Mouse (Mus musculus) stomach, postnatal 0 days (tissue): ENCODE measurements around the gene Dennd5b. TPM values are rescaled to one million over a fixed set of nuclear protein-coding genes. Genes with fewer than 3 reads are reported as not detected.
"Not testable (repeated sequence)": the region's sequence is repeated elsewhere in the genome, so short reads cannot be mapped to it uniquely, and the experiment has no call there.

Experiments
- ATAC-seq: fragments of 200-750 bp; cut with Nextera tagmentation; 2 replicates; pipeline ENCODE4 v1.8.0; 2017; ENCODE audit not compliant: low FRiP score, low TSS enrichment
- DNase-seq: peaks from one replicate; pipeline ENCODE4 v3.0.0-alpha.2; 2016; ENCODE audit warnings: low spot score
- H3K27ac ChIP-seq: fragments of 300-500 bp; sonication (generic); replicated peaks from 2 replicates; pipeline ENCODE4 v1.5.1; 2014; ENCODE audit warnings: mild to moderate bottlenecking, control low read depth
- H3K27me3 ChIP-seq: fragments of 300-500 bp; sonication (generic); 2 replicates; pipeline ENCODE4 v1.6.1; 2014; ENCODE audit warnings: low read length; ENCODE audit not compliant: control insufficient read depth, insufficient read depth
- H3K36me3 ChIP-seq: fragments of 300-500 bp; sonication (generic); 2 replicates; pipeline ENCODE4 v1.6.1; 2014; ENCODE audit warnings: low read length, mixed read lengths; ENCODE audit not compliant: control insufficient read depth, insufficient read depth
- H3K4me1 ChIP-seq: fragments of 300-500 bp; sonication (generic); replicated peaks from 2 replicates; pipeline ENCODE4 v1.6.1; 2014; ENCODE audit warnings: antibody characterized with exemption; ENCODE audit not compliant: control insufficient read depth, insufficient read depth
- H3K4me2 ChIP-seq: fragments of 300-500 bp; sonication (generic); replicated peaks from 2 replicates; pipeline ENCODE4 v1.6.1; 2014; ENCODE audit warnings: low read depth, mild to moderate bottlenecking, control low read depth, moderate library complexity
- H3K4me3 ChIP-seq: fragments of 300-500 bp; sonication (generic); 2 replicates; pipeline ENCODE4 v1.5.1; 2014; ENCODE audit warnings: low read depth, low read length, control low read depth
- H3K9ac ChIP-seq: fragments of 300-500 bp; sonication (generic); 2 replicates; pipeline ENCODE4 v1.6.1; 2014; ENCODE audit warnings: mild to moderate bottlenecking, low read length, control low read depth, mixed read lengths
- H3K9me3 ChIP-seq: fragments of 300-500 bp; sonication (generic); 2 replicates; pipeline ENCODE4 v1.6.1; 2016; ENCODE audit warnings: low read length; ENCODE audit not compliant: control insufficient read depth
- CTCF ChIP-seq: IDR thresholded peaks from 2 replicates; pipeline ENCODE4 v1.5.1; 2016; ENCODE audit warnings: antibody characterized with exemption, low read depth, mild to moderate bottlenecking, moderate library complexity
- EP300 ChIP-seq: optimal IDR thresholded peaks from 2 replicates; pipeline ENCODE3; 2016; ENCODE audit warnings: antibody characterized with exemption
- WGBS: fragments of 180-500 bp; shearing (Covaris S2); extraction: QIAGEN DNeasy Blood & Tissue Kit; methylation state at CpG from one replicate; pipeline ENCODE4 v1.1.7; 2014; 5-methylcytosine and 5-hydroxymethylcytosine counted together
- polyA plus RNA-seq: library from polyadenylated mRNA; unstranded; fragments of >200 nt; fragmentation: Nextera tagmentation; extraction: Ambion mirVana; gene quantifications from 2 replicates; pipeline ENCODE4 v1.2.1, GENCODE M21; 2015

The Dennd5b gene
- polyA plus RNA-seq, 1 experiment from 2014 or later: 1.7 TPM

DNA sequence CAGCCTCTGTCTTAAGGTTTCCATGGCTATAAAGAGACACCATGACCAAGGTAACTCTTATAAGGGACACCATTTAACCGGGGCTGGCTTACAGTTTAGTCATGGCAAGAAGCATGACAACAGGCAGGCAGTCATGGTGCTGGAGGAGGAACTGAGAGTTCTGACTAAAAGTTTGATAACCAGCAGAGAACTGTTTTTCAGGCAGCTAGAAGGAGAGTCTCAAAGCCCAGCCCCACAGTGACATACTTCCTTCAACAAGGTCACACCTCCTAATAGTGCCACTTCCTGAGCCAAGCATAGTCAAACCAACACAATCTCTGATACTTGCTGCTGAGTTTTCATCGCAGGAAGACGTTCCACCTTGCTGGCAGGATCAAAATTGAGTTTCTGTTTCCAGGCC lies 37.5 kb upstream of the Dennd5b start:
- H3K9me3 ChIP-seq: no peaks in the 10 kb centered on the region
- 92% methylated on average over 3 of the region's 3 CpGs for WGBS
- H3K27ac ChIP-seq: no peak overlapping the region
- H3K36me3 ChIP-seq: no peaks in the 10 kb centered on the region
- no peak overlapping the region for H3K4me2 ChIP-seq
- DNase-seq (no peak), ATAC-seq (no peak)
- no peaks in the 10 kb centered on the region for H3K4me1 ChIP-seq
- H3K9ac ChIP-seq: no peak overlapping the region
- TF ChIP-seq EP300 (no peak), CTCF (no peak)
- H3K27me3 ChIP-seq: no peaks in the 10 kb centered on the region
- no peak overlapping the region for H3K4me3 ChIP-seq

- WGBS: 45% methylated on average over 2 of the region's 2 CpGs
- no peak overlapping the region for H3K4me2 ChIP-seq
- no peak overlapping the region for H3K27ac ChIP-seq
- H3K4me3 ChIP-seq: no peak overlapping the region
- H3K36me3 ChIP-seq: no peaks in the 10 kb centered on the region
- DNase-seq (no peak), ATAC-seq (no peak)
- no peaks in the 10 kb centered on the region for H3K27me3 ChIP-seq
- no peak for TF ChIP-seq CTCF
- TF ChIP-seq EP300: no peak
- no peak overlapping the region for H3K9ac ChIP-seq
- H3K4me1 ChIP-seq: no peaks in the 10 kb centered on the region
- H3K9me3 ChIP-seq: no peaks in the 10 kb centered on the region
Measured at GRCm38 (mm10) chr6:149137936-149138335, 36.5 kb upstream of the Dennd5b start.

DNA sequence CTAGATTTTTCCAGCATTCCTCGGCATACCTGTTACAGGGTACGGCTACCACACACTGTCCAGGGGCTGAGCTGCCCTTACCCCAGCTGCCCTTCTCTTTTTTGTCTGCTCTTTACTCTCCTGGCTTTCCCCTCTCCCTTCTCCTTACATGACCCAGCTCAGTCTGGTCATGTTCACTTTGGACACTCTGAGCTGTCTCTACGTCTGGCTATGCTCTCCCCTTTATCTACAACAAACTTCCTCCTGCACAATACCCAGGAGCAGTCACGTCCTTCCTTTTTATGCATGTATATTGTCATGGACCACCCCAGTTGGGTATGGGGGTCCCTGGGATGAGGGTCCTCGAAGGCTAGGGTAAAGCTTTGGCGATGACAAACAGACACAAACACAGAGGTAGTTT lies 34.2 kb upstream of the Dennd5b start:
- 64% methylated on average over 6 of the region's 6 CpGs for WGBS

GRCm38 (mm10) chr6:149134391-149135150 lies 33.1 kb upstream of the Dennd5b start:
- Histone ChIP-seq H3K27me3 (no peaks in the 10 kb centered on the region), H3K4me3 (no peak overlapping the region), H3K9ac (no peak overlapping the region), H3K4me1 (no peaks in the 10 kb centered on the region), H3K27ac (0 out of 2 replicates have a peak overlapping the region, but pooled peaks have one; percentile 25), H3K4me2 (no peak overlapping the region), H3K9me3 (no peaks in the 10 kb centered on the region), H3K36me3 (no peaks in the 10 kb centered on the region)
- ATAC-seq: no peak
- no peak for DNase-seq
- no peak for TF ChIP-seq CTCF
- TF ChIP-seq EP300: no peak
- 30% methylated on average over 5 of the region's 5 CpGs for WGBS

More for the DNA sequence above, 34.2 kb upstream of the Dennd5b start:
- no peak for DNase-seq
- Histone ChIP-seq H3K9ac (no peak overlapping the region), H3K4me3 (no peak overlapping the region), H3K4me1 (no peaks in the 10 kb centered on the region), H3K27me3 (no peaks in the 10 kb centered on the region), H3K4me2 (no peak overlapping the region), H3K36me3 (no peaks in the 10 kb centered on the region), H3K27ac (no peak overlapping the region), H3K9me3 (no peaks in the 10 kb centered on the region)
- no peak for TF ChIP-seq EP300
- ATAC-seq: no peak

GRCm38 (mm10) chr6:149132311-149133077 lies 31.0 kb upstream of the Dennd5b start:
- peak; percentile 68 for DNase-seq
- Histone ChIP-seq H3K4me2 (no peak overlapping the region), H3K9me3 (no peaks in the 10 kb centered on the region), H3K4me3 (no peak overlapping the region), H3K27me3 (no peaks in the 10 kb centered on the region), H3K27ac (no peak overlapping the region), H3K4me1 (no peaks in the 10 kb centered on the region), H3K9ac (no peak overlapping the region), H3K36me3 (no peaks in the 10 kb centered on the region)
- no peak for TF ChIP-seq EP300
- TF ChIP-seq CTCF: peak; percentile 93
- ATAC-seq: peak; percentile 72; the same call in 1 of the 2 replicates
- 34% methylated on average over 5 of the region's 5 CpGs for WGBS

DNA sequence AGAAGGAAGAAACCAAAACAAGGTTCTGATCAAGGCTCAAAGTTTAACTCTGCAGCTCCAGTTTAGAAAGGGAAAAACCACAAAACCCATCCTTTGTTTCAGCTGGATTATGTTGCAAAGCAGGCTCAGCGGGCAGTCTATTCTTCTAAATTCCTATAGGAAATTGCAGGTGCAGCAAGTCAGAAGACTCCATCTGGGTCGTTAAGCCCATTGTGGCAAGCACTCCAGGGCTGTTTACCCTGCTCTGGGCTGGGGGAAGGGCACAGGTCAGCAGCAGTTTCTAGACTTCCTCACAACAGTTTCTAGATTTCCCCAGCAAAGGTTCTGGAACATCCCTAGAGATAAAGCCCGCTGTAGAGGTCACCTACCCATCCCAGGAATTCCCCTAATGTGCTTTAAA lies 29.6 kb upstream of the Dennd5b start:
- whole genome bisulfite sequencing: 30% methylated on average over 3 of the region's 3 CpGs
- no peaks in the 10 kb centered on the region for H3K9me3 ChIP-seq
- TF ChIP-seq EP300: no peak
- no peak overlapping the region for H3K4me2 ChIP-seq
- no peaks in the 10 kb centered on the region for H3K4me1 ChIP-seq
- H3K4me3 ChIP-seq: no peak overlapping the region
- no peaks in the 10 kb centered on the region for H3K27me3 ChIP-seq
- H3K9ac ChIP-seq: no peak overlapping the region
- H3K36me3 ChIP-seq: no peaks in the 10 kb centered on the region
- no peak for ATAC-seq
- H3K27ac ChIP-seq: no peak overlapping the region
- no peak for DNase-seq

DNA sequence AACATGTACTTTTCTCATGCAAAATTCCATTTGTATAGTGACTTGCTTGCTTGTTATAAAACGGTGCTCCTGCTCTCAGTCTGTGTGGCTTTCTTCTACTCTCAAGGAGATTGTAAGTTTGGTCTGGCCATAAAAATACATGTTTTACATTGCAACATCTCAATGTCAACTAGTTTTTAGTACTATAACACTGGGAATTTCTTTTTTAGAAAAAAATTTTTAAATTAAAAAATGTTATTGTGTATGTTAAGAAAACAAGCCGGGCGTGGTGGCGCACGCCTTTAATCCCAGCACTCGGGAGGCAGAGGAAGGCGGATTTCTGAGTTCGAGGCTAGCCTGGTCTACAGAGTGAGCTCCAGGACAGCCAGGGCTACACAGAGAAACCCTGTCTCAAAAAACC lies 28.4 kb upstream of the Dennd5b start, which contains the start of gene Gm10203:
Gm10203 (plus strand) TSS at position 301 of the 400 bp plus-strand sequence.
- H3K36me3 ChIP-seq, H3K9me3 ChIP-seq, H3K27me3 ChIP-seq, H3K9ac ChIP-seq, H3K27ac ChIP-seq, DNase-seq, ATAC-seq, H3K4me3 ChIP-seq, H3K4me2 ChIP-seq, H3K4me1 ChIP-seq: not testable (repeated sequence)
- WGBS: 86% methylated on average over 8 of the region's 8 CpGs
